Comparison of ENCODE assay signal across 19 mouse cellular contexts in the genomic region with DNA sequence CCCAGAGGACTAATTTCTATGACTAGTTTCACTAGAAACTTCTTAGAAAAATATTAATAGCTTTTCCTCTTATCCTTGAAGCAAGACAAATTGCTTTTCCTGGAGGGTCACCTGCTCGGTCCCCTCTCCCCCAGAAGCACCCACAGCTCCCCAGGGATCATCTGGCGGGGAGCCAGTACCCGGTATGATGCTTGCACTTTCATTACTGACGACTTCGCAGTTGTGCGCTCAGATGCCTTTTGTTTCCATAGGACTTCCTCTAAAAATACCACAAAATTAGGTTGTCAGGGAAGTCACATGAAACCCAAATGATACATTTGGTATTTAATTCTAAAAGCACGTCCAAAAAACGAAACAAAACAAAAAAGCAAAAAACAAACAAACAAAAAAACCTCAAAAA. TPM values are rescaled to one million over a fixed set of nuclear protein-coding genes. Genes with fewer than 3 reads are reported as not detected.
"Had no signal": no experiment of that assay in that cellular context is flagged by ENCODE, and none has a peak within 500 bp of the region (broad histone marks: within the 10 kb centered on the region; RNA-seq: fewer than 3 reads in every experiment).

No protein-coding gene starts in this region.

- DNase-seq: kidney, adult 18-20 months; lung, embryonic 14.5 days; lung, postnatal 10 days; lung, postnatal 4 days; retina, postnatal 1 day; right cerebral cortex, postnatal 4 days; thymus, postnatal 4 days had no signal

- H3K36me3 ChIP-seq: limb, embryonic 15.5 days; liver, embryonic 12.5 days; midbrain, embryonic 12.5 days; neural tube, embryonic 13.5 days; stomach, embryonic 15.5 days had no signal

- H3K9me3 ChIP-seq: limb, embryonic 15.5 days; liver, embryonic 12.5 days; midbrain, embryonic 12.5 days; neural tube, embryonic 13.5 days; stomach, embryonic 15.5 days had no signal

- ATAC-seq: liver, embryonic 12.5 days; midbrain, embryonic 16.5 days had no signal

- H3K27me3 ChIP-seq: limb, embryonic 15.5 days; liver, embryonic 12.5 days; midbrain, embryonic 12.5 days; neural tube, embryonic 13.5 days; stomach, embryonic 15.5 days had no signal

- H3K4me1 ChIP-seq: limb, embryonic 15.5 days; liver, embryonic 12.5 days; neural tube, embryonic 13.5 days; stomach, embryonic 15.5 days had no signal

- H3K4me3 ChIP-seq: limb, embryonic 15.5 days; liver, embryonic 12.5 days; midbrain, embryonic 12.5 days; neural tube, embryonic 13.5 days; stomach, embryonic 15.5 days had no signal

RNA-seq across cellular contexts. Expression of gene ccdc198, which starts 55.1 kb away (rescaled TPM):
- total RNA-seq: layer of hippocampus, adult 8-10 months; layer of hippocampus, postnatal 14 days; left cerebral cortex, adult 18-20 months; left cerebral cortex, postnatal 14 days; megakaryocyte-erythroid progenitor cell, adult 5-6 weeks had no signal
- polyA plus RNA-seq: limb, embryonic 15.5 days; neural tube, embryonic 13.5 days; spleen, adult 2 months had no signal
